Mouse (Mus musculus) urinary bladder, adult 2 months (tissue): Measurements from ENCODE around the gene Rarb. TPM values are rescaled to one million over a fixed set of nuclear protein-coding genes. Genes with fewer than 3 reads are reported as not detected.

Experiments used
- DNase-seq: peaks from one replicate; pipeline ENCODE4 v3.0.0; 2022; ENCODE audit warnings: low spot score
- polyA plus RNA-seq: library from polyadenylated mRNA; depleted of rRNA; stranded (reverse); fragments of >200 nt; gene quantifications from 2 replicates; pipeline ENCODE4 v1.2.3, GENCODE M21; 2012

Gene Rarb
- polyA plus RNA-seq, 1 experiment, result 14.3 TPM

DNA sequence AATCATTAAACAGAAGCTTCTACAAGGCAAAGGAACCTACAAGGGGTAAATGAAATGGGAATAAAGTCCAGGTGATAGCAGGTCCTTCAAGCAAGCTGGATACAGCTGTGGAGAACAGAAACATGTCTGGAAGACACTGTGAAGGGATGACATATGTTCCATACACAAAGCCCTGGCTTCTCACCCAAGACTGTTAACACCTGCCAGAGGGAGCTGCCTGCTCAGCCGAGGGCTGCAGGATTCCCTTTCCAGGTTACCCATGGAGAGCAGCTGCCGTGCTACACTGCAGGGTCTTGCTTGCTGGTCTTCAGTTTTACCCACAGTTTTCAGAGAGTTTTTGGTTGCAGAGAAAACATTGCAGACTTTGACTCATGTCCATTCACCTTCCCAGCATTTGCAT lies 290.3 kb downstream of the Rarb start:
- DNase-seq, result no peak

DNA sequence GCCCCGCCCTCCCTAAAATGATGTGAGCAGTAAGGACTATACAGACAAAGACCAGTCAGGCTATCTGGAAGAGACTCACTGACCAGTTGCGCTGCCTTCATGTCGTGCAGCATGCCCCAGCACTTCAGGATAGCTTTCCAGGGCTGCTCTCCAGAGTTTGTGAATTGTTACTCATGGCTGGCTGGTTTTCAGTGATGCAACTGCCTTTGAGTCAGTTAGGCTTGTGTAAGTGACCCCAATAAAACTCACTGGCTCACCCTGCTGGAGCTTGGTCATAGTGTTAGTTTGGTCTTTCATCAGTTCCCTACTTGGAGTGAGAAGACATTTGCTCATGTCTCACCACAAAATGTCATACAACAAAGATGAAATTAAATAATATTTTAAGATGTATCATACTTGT lies 292.8 kb downstream of the Rarb start:
- DNase-seq, result no peak

DNA sequence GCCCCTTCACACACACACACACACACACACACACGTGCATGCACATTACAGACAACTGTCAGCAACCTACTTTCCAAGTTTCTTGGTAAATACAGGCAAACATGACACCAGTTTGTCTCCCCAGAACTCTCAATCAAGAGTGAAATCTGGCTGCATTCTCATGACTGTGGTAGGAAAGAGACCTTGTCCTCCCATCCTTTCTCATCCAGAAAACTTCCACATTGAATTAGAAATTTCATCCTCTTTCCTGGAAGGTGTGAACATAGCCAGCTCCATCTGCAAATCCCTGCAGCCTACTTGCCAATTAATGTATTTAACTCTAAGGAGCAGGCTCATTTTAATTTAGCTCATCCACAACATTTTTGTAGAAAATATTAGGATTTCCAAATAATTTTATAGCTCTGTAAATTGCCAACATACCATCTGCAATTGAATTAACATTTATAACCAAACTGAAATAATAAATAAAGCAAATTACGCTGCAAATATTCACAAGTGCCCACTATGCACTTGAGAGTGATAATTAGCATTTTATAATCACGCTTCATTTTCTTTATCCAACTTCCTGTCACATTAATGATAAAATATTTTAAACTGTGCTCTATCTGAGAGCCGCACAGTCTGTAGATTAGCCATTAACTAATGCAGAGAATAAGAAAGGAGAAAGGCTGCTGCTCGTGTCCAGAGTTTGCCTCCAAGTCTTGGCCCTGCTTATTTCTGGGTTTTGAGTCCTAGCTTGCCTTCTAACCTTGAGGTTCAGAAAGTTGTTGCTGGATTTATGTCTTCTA lies 293.6 kb downstream of the Rarb start:
- no peak for DNase-seq

DNA sequence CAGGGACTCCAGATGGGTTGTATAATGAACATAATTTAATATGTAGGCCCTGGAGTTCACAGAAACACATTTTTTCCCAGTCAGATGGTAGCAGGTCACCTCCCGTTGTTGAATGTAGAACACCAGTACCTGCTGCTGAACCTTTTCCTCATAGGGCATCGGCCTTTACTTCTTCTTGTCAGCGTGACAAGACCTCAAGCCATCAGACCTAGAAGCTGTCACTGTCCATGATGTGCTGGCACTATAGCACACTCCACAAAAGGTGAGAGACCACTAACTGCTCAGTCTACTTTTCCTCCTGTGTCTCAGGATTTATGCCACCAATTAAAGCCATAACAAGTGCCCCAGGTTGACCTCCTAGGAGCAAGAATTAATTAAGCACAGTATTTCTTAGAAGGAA lies 296.1 kb downstream of the Rarb start:
- DNase-seq, result no peak

DNA sequence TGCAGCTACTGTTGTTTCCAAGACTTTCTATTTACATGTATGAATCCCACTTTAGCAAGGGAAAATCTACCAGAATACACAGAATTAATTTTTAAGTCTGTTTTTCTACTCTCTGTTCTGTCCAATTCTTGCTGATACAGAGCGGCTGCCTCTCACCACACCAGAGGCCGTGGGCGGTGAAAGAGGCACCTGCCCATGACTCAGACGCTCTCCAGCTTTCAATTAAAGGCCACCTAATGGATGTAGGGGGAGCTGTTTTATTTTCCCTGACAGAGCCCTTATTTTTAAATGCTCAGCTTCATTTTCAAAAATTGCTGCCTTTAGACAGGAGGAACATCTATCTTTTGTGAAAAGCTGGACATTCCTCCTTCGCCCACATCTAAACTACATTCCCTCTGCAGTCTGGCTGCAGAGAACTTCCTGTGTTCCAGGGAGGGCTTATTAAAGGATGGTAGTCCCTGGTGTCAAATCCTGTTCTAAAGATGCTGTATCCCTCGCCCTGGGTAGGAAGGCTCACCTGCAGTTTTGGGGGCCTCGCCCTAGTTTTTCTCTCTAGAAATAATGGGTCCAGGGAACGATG lies 299.3 kb downstream of the Rarb start:
- DNase-seq, result no peak

DNA sequence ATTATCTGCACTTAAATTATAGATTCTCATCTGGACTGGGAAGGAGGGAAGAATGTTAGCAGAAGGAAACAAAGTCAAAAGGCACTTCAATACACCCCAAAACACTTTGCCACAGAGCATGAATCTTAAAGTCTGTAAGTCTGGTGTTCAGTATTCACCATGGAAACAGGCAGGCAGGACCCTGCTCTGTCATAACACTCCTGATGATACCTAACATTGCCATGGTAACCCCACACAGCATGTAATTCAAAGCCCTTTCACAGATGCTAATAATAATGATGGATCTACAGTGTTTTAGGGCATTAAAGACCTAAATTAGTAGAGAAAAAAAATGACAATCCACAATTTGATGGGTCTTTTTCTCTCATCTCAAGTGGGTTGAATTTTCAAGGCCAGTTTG lies 301.0 kb downstream of the Rarb start:
- DNase-seq, result no peak

DNA sequence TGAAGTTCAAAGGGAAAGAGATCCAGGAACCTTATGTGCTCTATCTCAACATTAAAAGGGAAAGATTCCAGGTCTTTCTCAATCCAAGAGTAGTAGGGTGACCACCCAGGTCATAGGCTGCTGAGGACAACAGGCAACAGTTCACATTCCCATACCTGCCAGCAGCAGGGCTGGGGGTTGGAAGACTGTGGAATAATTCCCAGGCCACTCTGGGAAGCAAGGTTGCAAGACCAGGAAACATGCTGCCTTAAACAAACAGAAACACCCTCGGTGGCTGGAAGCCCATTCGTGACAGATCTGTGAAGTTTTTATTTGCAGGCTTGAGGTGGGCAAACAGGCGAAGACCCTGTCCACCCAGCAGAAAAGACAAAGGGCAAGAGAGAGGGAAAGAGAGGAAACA lies 303.2 kb downstream of the Rarb start:
- no peak for DNase-seq

DNA sequence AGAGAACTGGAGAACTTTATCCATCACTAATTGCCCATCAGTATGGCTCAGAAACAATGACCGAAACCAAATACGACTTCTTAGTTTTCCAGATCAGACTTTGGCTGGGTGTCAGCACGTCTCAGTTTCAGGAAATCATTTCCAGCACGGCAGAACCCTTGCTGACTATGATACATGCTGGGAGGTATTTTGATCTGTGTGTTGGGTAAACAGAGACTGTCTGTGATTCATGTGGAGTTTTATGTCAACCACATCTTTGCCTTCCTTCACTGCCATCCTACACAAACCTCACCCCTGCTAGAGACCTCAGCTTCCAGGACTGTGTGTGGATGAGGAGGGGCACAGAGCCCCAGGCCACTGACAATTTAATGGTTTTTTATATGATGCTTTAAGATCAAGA lies 308.4 kb downstream of the Rarb start:
- no peak for DNase-seq

DNA sequence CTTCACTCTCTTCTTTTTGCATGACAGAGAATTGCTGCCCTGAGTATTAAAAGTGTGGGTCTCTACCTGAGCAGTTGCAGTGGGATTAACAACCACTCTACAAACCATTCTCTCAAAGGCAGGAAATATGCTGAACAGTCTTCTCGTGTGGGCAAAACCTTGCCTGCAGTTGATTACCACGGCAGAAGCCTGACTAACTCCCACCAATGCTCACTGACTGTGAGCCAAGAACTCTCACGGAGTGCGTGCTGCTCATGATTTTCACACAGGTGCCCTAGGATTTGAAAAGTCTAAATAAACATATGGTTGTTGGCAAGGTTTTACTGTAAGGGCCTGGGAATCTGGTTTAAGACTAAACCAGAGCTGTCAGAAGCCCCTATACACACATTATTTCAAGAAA lies 309.1 kb downstream of the Rarb start:
- DNase-seq, result no peak

DNA sequence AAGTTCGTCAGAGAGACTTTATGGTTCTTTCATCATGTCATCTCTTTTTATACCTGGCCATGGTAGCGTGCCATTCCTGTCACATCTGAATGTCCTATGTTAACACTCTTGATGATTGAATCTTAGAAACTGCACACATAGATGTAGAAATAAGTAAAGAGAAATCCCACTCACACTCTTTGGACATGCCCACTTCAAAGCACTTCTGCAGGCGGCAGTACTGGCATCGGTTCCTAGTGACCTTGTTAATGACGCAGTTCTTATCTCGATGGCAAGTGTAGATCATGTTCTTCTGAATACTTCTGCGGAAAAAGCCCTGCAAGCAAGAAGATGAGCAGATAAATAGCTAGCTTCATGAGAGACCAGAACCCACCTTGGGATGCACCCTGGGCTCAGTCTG lies 310.2 kb downstream of the Rarb start:
- DNase-seq, result no peak

DNA sequence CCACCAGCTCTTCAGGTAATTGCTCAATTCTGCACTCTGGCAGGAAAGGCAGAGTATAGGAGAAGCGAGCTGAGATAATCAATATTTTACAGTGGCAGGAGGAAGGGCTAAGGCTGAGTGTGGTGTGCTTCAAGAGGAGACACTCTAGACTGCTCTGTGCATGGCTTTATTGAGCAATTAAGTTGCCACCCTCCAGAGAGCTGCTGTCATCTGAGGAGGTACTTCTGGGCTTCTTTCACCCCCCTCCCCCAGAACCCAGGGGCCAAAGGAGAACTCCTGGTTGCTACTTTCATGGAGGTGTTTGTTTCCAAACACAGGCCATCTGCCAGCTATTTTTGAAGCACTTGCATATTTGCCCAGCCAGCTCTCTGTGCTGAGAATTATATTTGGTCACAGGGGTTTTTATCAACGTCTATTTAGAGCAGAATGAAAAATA lies 321.7 kb downstream of the Rarb start:
- no peak for DNase-seq

DNA sequence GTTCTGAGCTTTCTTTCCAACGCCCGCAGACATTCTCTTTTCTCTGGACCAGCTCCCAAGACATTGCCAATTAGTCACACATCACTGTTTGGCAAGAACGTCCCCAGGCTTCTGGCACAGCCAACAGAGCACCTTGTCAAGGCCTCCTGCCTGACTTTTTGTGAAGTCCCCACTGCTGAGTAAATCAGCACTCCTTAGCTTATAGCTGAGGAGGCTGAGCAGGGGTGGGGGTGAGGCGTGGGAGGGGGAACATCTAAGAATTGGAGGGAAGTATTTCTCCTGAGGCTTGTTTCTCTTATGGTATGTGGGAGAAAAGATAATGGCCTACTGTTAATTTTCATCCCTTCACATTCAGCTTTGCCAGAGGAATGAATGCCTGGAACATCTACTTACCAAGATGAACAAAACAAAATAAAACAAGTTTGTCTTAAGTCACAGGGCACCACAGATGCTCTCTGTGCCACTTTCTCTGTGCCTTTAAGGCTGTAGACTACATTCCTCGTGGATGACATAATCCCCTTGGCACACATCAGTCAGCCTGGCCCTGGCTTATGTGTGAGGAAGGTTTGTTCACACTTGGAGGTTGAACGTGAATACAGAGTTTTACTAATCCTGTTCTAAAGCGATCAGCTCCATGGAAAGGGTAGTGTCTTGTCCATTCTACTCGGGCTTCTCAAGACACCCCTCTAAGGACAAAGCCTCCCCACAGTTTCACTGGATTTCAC lies 335.1 kb downstream of the Rarb start:
- DNase-seq, result no peak

DNA sequence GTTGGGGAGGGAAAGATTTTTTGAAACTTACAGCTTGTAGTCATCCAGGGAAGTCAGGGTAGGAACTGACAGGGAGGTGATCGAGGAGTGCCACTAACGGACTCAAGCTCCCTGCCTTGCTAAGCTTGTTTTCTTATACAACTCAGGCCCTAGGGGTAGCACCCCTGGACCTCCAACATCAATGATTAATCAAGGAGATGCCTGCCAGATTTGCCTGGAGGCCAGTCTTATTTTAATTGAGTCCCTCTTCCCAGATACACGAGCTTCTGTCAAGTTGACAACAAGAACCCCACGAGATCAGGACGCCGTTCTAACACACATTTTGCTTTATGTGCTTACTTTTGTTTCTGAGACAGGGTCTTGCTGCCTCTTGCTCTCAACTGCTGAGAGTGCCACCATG lies 338.3 kb downstream of the Rarb start:
- no peak for DNase-seq

DNA sequence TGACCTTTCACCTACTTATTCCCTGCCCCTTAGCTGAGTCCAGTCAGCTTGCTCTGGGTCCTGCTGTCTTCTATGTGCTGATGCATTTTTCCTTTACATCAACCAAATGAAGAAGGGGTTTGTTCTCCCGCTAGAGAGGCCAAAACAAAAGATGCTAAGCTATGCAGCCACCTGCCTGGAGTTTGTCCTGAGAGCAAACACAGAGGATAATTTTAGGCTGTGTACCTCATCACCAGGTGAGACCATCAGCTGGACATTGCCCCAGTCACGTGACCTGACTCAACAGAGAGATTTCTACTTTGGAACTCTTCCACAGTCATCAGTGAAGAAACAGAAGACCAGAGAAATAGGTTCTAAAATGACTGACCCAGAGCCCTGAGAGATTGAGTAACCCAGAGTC lies 339.4 kb downstream of the Rarb start:
- no peak for DNase-seq

DNA sequence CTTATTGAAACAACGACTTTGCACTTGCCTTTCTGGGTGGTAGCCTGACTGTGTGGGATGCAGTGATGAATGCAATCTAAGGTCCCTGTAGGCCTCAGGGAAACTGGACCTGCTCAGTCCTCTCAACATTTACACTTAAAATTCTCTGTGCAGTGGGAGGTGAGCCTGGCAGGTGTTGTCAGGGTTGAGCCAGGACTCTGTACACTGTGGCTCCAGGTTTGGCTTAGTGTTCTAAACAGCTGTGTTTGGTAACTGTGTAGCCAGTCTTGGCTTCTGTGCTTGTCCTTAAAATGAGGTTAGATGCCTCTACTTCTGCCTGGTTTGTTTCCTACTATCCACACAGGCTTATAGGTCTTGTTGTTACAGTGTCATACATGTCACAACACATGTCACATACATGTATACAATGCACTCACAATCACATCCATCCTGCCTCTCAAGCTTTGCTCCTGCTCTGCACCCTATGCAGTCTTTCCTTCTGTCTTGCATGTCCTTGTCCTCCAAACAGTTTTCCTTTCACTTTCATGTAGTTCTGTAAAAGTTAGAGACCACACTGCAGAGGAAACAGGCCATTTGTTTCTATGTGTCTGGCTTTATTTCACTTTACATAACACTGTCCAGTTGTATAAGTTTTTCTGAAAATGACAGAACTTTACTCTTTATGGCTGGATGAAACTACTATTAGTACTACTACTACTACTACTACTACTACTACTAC lies 340.2 kb downstream of the Rarb start:
- DNase-seq, result no peak

DNA sequence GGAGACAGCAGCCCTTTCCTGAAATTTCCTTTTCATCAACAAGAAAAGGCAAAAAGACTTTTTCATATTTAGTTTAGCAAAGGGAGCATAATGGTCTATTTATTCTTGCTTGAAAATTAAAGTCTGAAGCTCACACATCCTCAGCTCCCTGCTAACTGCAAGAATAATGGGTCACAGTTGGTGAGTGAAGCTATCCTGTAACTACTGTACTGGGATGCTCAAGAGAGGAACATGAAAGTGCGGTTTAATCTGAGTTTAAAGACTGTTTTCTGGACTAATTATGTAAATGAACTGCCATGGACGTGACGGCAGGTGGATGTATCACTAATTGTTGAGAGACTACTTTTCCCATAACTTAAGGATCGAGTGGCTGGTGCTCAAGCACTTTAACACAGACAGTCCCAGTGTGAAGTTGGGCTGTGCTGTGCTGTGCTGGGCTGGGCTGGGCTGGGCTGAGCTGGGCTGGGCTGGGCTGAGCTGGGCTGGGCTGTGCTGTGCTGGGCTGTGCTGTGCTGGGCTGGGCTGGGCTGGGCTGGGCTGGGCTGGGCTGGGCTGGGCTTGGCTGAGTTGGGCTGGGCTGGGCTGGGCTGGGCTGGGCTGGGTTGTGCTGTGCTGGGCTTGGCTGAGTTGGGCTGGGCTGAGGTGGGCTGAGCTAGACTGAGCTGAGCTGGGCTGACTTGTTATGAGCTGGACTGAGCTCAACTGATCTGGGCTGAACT lies 370.5 kb downstream of the Rarb start:
- no peak for DNase-seq

DNA sequence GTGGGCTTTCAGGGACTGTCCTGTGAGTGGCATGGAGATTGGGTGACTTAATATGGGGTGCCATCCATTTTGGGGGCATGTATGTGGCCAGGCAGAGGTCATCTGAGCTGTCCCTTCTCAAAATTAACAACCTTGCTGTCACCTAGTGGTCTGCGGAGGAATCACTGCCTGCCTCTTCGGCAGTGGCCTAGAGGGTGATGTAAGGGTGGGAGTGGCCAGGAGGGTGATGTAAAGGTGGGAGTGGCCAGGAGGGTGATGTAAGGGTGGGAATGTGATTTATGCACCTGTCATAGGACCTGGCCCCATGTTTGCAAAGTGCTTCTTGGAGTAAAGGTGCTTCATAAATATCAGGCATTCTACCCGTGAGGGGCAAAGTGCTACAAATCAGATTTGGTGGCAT lies 371.4 kb downstream of the Rarb start:
- DNase-seq, result no peak

DNA sequence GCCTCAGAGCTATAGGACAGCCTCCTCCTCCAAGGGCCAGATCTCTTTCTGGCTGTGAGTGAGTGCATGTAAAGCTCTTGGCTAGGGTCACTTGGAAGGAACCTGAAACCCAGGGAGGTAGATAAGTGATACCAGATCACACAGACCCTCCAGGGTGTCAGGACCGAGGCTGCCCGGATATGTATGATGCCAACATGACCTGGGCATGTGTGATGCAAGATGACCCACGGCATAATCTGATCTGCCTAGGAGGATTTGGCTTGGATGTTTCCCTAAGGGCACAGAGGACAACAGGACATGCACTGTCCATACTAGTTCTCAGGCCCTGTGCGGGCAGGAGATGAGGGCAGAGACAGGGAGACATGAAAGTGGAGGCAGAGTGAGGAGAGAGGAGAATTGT lies 374.1 kb downstream of the Rarb start:
- no peak for DNase-seq

DNA sequence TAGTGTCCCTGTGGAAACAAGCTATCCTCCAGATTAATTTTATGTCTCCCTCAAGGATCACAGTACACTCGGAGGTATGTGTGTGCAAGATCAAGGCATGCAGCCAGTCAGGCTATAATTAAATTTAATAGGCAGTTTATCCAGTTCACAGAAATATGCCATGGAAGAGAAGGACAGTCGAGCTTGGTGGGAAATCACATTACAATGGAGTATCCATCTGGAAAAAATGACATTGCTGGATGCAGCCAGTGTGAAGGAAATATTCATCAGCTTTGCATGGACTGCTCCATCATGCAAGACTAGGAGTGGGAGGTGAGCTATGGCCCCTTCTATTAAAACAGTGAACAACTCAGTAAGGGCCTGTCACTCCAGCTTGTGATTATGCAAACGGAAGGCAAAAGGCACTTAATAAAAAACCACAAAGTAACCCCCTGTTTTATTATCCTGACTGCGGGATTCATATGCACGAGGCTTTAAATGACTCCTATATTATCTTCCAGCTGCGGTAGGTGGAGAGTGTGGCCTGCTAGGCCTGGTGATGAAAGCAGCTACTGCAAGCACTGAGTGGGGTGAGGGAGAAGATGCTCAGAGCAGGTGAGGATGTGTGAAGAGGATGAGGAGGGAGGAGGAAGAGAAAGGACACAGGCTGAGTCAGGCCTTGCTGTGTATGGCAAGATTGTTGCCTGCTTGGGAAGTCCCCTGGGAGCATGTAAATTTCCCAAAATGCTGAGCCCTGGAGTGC lies 379.4 kb downstream of the Rarb start:
- DNase-seq, result no peak

DNA sequence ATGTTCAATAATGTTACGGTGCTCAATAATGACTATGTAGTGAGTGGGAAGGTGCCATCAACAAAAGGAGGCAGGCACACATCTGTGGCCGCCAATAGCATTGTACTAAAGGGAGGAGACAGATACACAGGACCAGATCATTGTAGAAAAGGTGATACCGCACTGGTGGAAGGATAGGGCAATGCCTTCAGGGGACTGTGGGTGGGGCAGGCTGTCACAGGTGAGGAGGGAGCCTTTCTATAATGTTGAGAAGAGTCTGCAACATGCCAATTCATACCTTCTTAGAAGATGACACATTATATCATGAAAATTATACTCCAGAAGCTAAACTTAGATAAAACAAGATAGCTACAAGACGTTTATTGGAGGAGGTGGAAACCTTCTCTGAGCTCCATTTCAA lies 381.6 kb downstream of the Rarb start:
- DNase-seq, result no peak
